Comparison of ENCODE assay signal across 24 mouse cellular contexts in the genomic region with DNA sequence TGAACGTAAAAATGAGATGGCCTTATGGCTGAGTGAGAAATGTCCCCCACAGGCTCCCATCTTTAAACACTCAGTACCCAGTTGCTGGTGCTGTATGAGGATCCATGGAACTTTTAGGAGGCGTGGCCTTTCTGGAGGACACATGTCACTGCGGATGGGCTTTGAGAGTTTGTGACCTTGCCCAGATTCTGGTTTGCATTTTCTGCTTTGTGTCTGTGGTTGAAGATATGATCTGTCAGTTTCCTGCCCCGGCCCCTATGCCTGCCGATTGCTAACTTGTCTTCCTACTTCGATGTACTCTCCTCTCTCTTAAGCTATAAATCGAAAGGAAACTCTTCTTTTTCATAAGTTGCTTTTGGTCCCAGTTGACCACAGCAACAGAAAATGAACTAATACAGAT. TPM values are rescaled to one million over a fixed set of nuclear protein-coding genes. Genes with fewer than 3 reads are reported as not detected.
DNase-seq lines count a peak whose midpoint lies in the region; ATAC-seq and TF ChIP-seq lines count a peak whose summit lies in the region.
"Had no signal": no experiment of that assay in that cellular context is flagged by ENCODE, and none has a peak within 500 bp of the region (broad histone marks: within the 10 kb centered on the region; RNA-seq: fewer than 3 reads in every experiment).

No protein-coding gene starts in this region.

- no peak for TF ChIP-seq CTCF in midbrain, postnatal 0 days (IDR thresholded peaks at IDR 0.05)

- DNase-seq in adrenal gland, postnatal 14 days: peak; percentile 23
- DNase-seq in adrenal gland, adult 18-20 months (ENCODE audit: low spot score in 2 of 2): no peak
- DNase-seq in naive thymus-derived CD4-positive, alpha-beta T cell, adult 2 months (ENCODE audit: low read depth): peak; percentile 69
- DNase-seq in retina, postnatal 1 day: no peak
- DNase-seq in cerebellum, postnatal 10 days: no peak
- DNase-seq in frontal cortex, postnatal 36 days (ENCODE audit: low spot score in 2 of 2): no peak
- DNase-seq in midbrain, postnatal 0 days (ENCODE audit: low spot score): no peak
- DNase-seq: cerebellum, adult 18-20 months; cerebellum, postnatal 36 days; gastrocnemius, postnatal 10 days; kidney, adult 9 months; kidney, postnatal 25 days; lung, adult 18-20 months; lung, postnatal 36 days; right cerebral cortex, postnatal 25 days had no signal

- H3K4me3 ChIP-seq in midbrain, postnatal 0 days (ENCODE audit: low read depth, low read length): no peak overlapping the region
- H3K4me3 ChIP-seq: forebrain, embryonic 13.5 days; hindbrain, embryonic 13.5 days; intestine, embryonic 15.5 days; left cerebral cortex, adult 2 months; limb, embryonic 10.5 days; midbrain, embryonic 10.5 days; neural tube, embryonic 13.5 days had no signal

- H3K27ac ChIP-seq in midbrain, postnatal 0 days (ENCODE audit: low read depth, low read length): no peak overlapping the region
- H3K27ac ChIP-seq: forebrain, embryonic 13.5 days; hindbrain, embryonic 13.5 days; intestine, embryonic 15.5 days; left cerebral cortex, adult 2 months; limb, embryonic 10.5 days; midbrain, embryonic 10.5 days; neural tube, embryonic 13.5 days had no signal

- no peak overlapping the region for H3K9ac ChIP-seq in midbrain, postnatal 0 days (replicated peaks; ENCODE audit: low read length, poor library complexity, severe bottlenecking)
- H3K9ac ChIP-seq: forebrain, embryonic 13.5 days; hindbrain, embryonic 13.5 days; intestine, embryonic 15.5 days; neural tube, embryonic 13.5 days had no signal

- 89% methylated on average over 7 of the region's 7 CpGs for WGBS in midbrain, postnatal 0 days

- ATAC-seq in common myeloid progenitor, adult 5-6 weeks (replicated peaks; ENCODE audit: low read depth, poor library complexity, severe bottlenecking): peak; percentile 60
- no peak for ATAC-seq in midbrain, postnatal 0 days (ENCODE audit: low FRiP score)
- ATAC-seq: forebrain, embryonic 13.5 days; intestine, embryonic 15.5 days; Patski had no signal

- H3K9me3 ChIP-seq in midbrain, postnatal 0 days (ENCODE audit: low read length): no peaks in the 10 kb centered on the region
- H3K9me3 ChIP-seq: forebrain, embryonic 13.5 days; hindbrain, embryonic 13.5 days; intestine, embryonic 15.5 days; limb, embryonic 10.5 days; midbrain, embryonic 10.5 days; neural tube, embryonic 13.5 days had no signal

- no peaks in the 10 kb centered on the region for H3K27me3 ChIP-seq in midbrain, postnatal 0 days (ENCODE audit: insufficient read depth, low read length)
- H3K27me3 ChIP-seq: hindbrain, embryonic 13.5 days; intestine, embryonic 15.5 days; neural tube, embryonic 13.5 days; Patski had no signal

- no peaks in the 10 kb centered on the region for H3K36me3 ChIP-seq in midbrain, postnatal 0 days (ENCODE audit: insufficient read depth, low read length)
- H3K36me3 ChIP-seq: hindbrain, embryonic 13.5 days; intestine, embryonic 15.5 days; limb, embryonic 10.5 days; midbrain, embryonic 10.5 days; neural tube, embryonic 13.5 days had no signal

- no peak overlapping the region for H3K4me2 ChIP-seq in midbrain, postnatal 0 days (ENCODE audit: low read depth, low read length, poor library complexity, severe bottlenecking)
- H3K4me2 ChIP-seq: forebrain, embryonic 13.5 days; hindbrain, embryonic 13.5 days; intestine, embryonic 15.5 days; neural tube, embryonic 13.5 days had no signal

- no peaks in the 10 kb centered on the region for H3K4me1 ChIP-seq in midbrain, postnatal 0 days (ENCODE audit: insufficient read depth, low read length)
- H3K4me1 ChIP-seq: forebrain, embryonic 13.5 days; hindbrain, embryonic 13.5 days; intestine, embryonic 15.5 days; limb, embryonic 10.5 days; midbrain, embryonic 10.5 days; neural tube, embryonic 13.5 days had no signal

RNA-seq across cellular contexts. Expression of gene Arid1b, which starts 14.0 kb away (rescaled TPM):
- total RNA-seq in adrenal gland, postnatal 14 days (2021): 70.0 and 75.6 TPM in 2 replicates
- total RNA-seq in adrenal gland, adult 18-20 months (2021): 10 to 100 TPM; 43.4 to 59.1 TPM
- 36.2 and 48.6 TPM in 2 replicates for total RNA-seq in common myeloid progenitor, adult 5-6 weeks (2017)
- total RNA-seq in midbrain, postnatal 0 days (2014; rRNA removed): 62.0 and 73.3 TPM in 2 replicates
- 10.1 and 11.9 TPM in 2 replicates for polyA plus RNA-seq in midbrain, postnatal 0 days (2015; fragmentation: Nextera tagmentation; extraction: Ambion mirVana)

Comparison
In these comparisons a context has a peak if more than half of its experiments do, and no peak if none do; other contexts are left out.
1. DNase-seq: peak in adrenal gland, postnatal 14 days (single experiment) and naive thymus-derived CD4-positive, alpha-beta T cell, adult 2 months (single experiment); none in adrenal gland, adult 18-20 months (0 of 2), retina, postnatal 1 day (single experiment), cerebellum, postnatal 10 days (0 of 2), frontal cortex, postnatal 36 days (0 of 2) and midbrain, postnatal 0 days (single experiment).